Mouse (Mus musculus) forebrain, embryonic 13.5 days (tissue): ENCODE measurements around the gene Pemt. TPM values are rescaled to one million over a fixed set of nuclear protein-coding genes. Genes with fewer than 3 reads are reported as not detected.

Experiments used
- ATAC-seq: fragments of 200-750 bp; cut with Nextera tagmentation; 2 replicates; pipeline ENCODE4 v1.8.0; 2017
- H3K27ac ChIP-seq: fragments of 300-500 bp; sonication (generic); 2 replicates; pipeline ENCODE4 v1.5.1; 2015; ENCODE audit warnings: inconsistent platforms, mild to moderate bottlenecking, moderate library complexity
- H3K27me3 ChIP-seq: fragments of 300-500 bp; sonication (generic); 2 replicates; pipeline ENCODE4 v1.6.1; 2015; ENCODE audit warnings: mild to moderate bottlenecking, inconsistent platforms
- H3K36me3 ChIP-seq: fragments of 300-500 bp; sonication (generic); 2 replicates; pipeline ENCODE4 v1.6.1; 2015; ENCODE audit warnings: mild to moderate bottlenecking, inconsistent platforms; ENCODE audit not compliant: poor library complexity, severe bottlenecking
- H3K4me1 ChIP-seq: fragments of 300-500 bp; sonication (generic); 2 replicates; pipeline ENCODE4 v1.6.1; 2015; ENCODE audit warnings: inconsistent platforms
- H3K4me2 ChIP-seq: fragments of 300-500 bp; sonication (generic); 2 replicates; pipeline ENCODE4 v1.6.1; 2015; ENCODE audit warnings: inconsistent platforms, mild to moderate bottlenecking, moderate library complexity
- H3K4me3 ChIP-seq: fragments of 300-500 bp; sonication (generic); 2 replicates; pipeline ENCODE4 v1.5.1; 2015; ENCODE audit warnings: mild to moderate bottlenecking, inconsistent platforms
- H3K9ac ChIP-seq: fragments of 300-500 bp; sonication (generic); 2 replicates; pipeline ENCODE4 v1.6.1; 2015; ENCODE audit warnings: mild to moderate bottlenecking, inconsistent platforms
- H3K9me3 ChIP-seq: fragments of 300-500 bp; sonication (generic); replicated peaks from 2 replicates; pipeline ENCODE4 v1.6.1; 2016; ENCODE audit warnings: inconsistent platforms
- WGBS: fragments of 180-500 bp; shearing (Covaris S2); methylation state at CpG from one replicate; pipeline ENCODE4 v1.1.7; 2015; 5-methylcytosine and 5-hydroxymethylcytosine counted together
- polyA plus RNA-seq: library from polyadenylated mRNA; unstranded; fragments of >200 nt; fragmentation: Nextera tagmentation; extraction: Ambion mirVana; gene quantifications from 2 replicates; pipeline ENCODE4 v1.2.1, GENCODE M21; 2015

Pemt gene
- polyA plus RNA-seq, 1 experiment from 2014 or later: 7.0 TPM

DNA sequence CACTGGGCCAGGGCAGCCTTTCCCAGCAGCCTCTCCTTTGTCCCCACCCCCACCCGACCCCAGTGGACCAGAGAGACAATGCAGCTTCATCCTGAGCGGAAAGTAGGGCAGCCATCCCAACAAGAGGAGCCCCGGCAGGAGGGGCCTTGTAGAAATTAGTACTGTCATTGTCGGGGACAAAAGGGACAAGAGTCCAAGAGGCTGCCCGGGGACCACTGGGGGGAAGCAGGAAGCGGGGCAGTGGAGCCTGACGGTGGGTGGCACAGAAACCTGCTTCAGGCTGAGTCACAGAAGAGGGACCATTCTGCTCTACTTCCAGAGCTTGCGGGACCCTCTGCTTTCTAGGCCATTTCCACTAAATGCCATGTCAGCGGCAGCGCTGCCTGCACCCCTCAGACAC lies 71.0 kb downstream of the Pemt start:
- Histone ChIP-seq H3K4me3 (no peak overlapping the region), H3K36me3 (no peaks in the 10 kb centered on the region), H3K27me3 (no peaks in the 10 kb centered on the region), H3K4me2 (no peak overlapping the region), H3K9me3 (no peaks in the 10 kb centered on the region), H3K27ac (no peak overlapping the region), H3K9ac (no peak overlapping the region), H3K4me1 (peaks cover 6% of the 10 kb centered on the region)
- ATAC-seq: no peak
- WGBS: 25% methylated on average over 10 of the region's 10 CpGs

DNA sequence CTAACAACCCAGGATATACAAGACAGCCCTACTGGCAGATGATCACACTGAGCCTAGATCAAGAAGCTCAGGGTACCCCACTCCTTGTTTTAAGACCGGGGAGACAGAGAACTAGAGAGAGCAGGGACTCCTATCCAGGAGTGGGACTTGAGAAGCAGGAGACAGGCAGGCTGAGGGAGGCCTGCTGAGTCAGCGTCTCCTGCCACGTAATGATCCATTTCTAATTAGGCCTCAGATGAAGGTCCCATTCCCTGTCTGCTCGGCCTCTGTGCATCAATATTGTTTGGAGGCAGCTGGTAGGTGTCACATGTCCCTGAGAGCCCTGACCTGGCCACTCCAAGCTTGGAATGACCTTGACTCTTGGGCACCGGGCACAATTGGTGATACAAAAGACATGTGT lies 72.9 kb downstream of the Pemt start:
- no peak overlapping the region for H3K9ac ChIP-seq
- WGBS: 82% methylated on average over 5 of the region's 5 CpGs

DNA sequence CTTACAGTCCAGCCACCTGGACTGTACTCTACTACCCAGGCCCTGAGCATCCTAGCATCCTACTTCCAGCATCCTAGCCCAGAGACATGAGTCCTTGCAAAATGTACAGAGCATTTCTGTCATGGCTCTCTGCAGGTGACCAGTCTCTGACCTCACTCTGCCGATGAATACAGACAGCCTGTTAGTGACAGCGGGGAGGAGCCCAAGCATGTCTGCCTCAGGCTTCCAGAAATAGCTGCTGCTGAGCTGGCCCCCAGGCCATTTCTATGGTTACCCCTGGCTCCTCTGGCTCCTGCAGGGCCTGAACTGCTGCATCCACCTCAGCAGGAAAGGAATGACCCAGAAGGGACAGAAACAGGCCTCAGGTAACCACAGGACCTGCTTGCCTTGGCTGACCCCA lies 74.6 kb downstream of the Pemt start:
- Histone ChIP-seq H3K4me3 (no peak overlapping the region), H3K9me3 (no peaks in the 10 kb centered on the region), H3K4me1 (peaks cover 6% of the 10 kb centered on the region), H3K27ac (no peak overlapping the region), H3K9ac (no peak overlapping the region; the same call in 1 of the 2 replicates), H3K27me3 (no peaks in the 10 kb centered on the region), H3K4me2 (no peak overlapping the region), H3K36me3 (no peaks in the 10 kb centered on the region)
- 45% methylated on average over 2 of the region's 2 CpGs for WGBS
- ATAC-seq: no peak

More for the DNA sequence above, 72.9 kb downstream of the Pemt start:
- peaks cover 6% of the 10 kb centered on the region for H3K4me1 ChIP-seq
- no peaks in the 10 kb centered on the region for H3K27me3 ChIP-seq
- ATAC-seq: no peak
- no peak overlapping the region for H3K4me2 ChIP-seq
- H3K4me3 ChIP-seq: no peak overlapping the region
- no peak overlapping the region for H3K27ac ChIP-seq
- H3K9me3 ChIP-seq: no peaks in the 10 kb centered on the region
- H3K36me3 ChIP-seq: no peaks in the 10 kb centered on the region

DNA sequence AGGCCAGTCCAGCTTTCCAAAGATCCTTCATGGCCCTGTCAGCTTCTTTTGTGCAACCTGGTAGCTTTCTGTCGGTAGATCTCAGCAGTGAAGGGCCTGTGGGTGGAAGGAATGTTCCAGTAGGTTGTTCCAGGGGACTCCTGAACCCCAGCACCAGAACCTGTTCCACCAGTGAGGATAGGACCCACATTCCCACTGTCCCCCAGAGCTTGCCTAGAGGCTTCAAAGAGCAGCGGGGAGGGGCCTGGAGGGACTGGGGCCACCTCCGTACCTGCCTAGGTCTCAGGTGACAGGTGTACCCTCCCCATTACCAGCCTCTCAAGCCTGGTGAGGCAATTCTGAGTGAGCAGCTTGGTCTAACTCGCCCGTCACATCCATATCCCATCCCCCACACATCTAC lies 75.5 kb downstream of the Pemt start:
- no peak overlapping the region for H3K4me2 ChIP-seq
- H3K27ac ChIP-seq: no peak overlapping the region
- no peak overlapping the region for H3K9ac ChIP-seq
- H3K4me1 ChIP-seq: peaks cover 6% of the 10 kb centered on the region
- H3K4me3 ChIP-seq: no peak overlapping the region
- ATAC-seq: no peak
- peaks cover 6% of the 10 kb centered on the region; the same call in 1 of the 2 replicates for H3K27me3 ChIP-seq
- no peaks in the 10 kb centered on the region for H3K36me3 ChIP-seq
- WGBS: 77% methylated on average over 5 of the region's 5 CpGs
- no peaks in the 10 kb centered on the region for H3K9me3 ChIP-seq

DNA sequence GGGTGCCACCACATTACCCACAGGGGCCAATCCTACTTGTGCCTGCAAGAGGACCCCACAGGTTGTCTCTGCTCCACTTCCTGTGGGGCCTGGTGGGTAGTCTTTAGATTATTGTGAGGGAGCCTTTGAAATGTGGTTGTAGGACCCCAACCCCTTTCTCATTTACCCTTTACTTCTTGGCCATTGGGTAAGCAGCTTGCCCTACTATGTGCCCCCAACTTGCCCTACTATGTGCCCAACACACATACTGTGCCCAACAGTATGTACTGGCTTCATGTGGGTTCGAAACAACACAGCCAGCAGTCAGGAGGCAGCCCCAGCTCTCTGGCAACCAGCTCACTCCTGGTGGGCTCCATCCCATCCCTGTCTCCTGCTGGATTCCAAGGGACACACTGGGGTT lies 78.5 kb downstream of the Pemt start:
- WGBS: 91% methylated on average over 1 of the region's 1 CpGs
- no peak overlapping the region for H3K4me3 ChIP-seq
- no peaks in the 10 kb centered on the region for H3K36me3 ChIP-seq

DNA sequence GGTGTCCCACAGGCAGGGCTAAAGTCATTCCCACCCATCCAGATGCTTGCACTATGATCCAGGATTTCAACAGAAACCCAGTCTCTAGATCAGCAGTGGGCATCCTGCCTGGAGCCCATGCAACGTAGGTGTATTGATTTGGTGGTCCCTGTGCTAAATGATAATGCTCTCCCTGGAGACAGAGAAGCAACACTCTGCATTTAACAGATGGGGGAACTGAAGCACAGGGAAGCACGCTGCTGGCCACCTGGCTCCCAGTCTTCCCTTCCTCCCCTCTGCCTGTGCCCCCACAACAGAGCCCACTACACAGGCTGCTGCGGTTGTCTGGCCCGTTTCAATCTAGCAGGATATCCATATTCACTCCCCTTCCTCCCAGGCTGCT lies 80.2 kb downstream of the Pemt start:
- no peak for ATAC-seq
- Histone ChIP-seq H3K27ac (no peak overlapping the region), H3K9ac (no peak overlapping the region), H3K4me1 (peaks cover 25% of the 10 kb centered on the region), H3K4me2 (no peak overlapping the region), H3K27me3 (peaks cover 35% of the 10 kb centered on the region), H3K36me3 (peaks cover 17% of the 10 kb centered on the region), H3K4me3 (no peak overlapping the region), H3K9me3 (no peaks in the 10 kb centered on the region)
- WGBS: 80% methylated on average over 4 of the region's 4 CpGs

More for the DNA sequence above, 78.5 kb downstream of the Pemt start:
- no peak overlapping the region for H3K4me2 ChIP-seq
- ATAC-seq: no peak
- H3K27ac ChIP-seq: no peak overlapping the region
- H3K4me1 ChIP-seq: peaks cover 25% of the 10 kb centered on the region
- peaks cover 31% of the 10 kb centered on the region for H3K27me3 ChIP-seq
- H3K9ac ChIP-seq: no peak overlapping the region
- no peaks in the 10 kb centered on the region for H3K9me3 ChIP-seq

DNA sequence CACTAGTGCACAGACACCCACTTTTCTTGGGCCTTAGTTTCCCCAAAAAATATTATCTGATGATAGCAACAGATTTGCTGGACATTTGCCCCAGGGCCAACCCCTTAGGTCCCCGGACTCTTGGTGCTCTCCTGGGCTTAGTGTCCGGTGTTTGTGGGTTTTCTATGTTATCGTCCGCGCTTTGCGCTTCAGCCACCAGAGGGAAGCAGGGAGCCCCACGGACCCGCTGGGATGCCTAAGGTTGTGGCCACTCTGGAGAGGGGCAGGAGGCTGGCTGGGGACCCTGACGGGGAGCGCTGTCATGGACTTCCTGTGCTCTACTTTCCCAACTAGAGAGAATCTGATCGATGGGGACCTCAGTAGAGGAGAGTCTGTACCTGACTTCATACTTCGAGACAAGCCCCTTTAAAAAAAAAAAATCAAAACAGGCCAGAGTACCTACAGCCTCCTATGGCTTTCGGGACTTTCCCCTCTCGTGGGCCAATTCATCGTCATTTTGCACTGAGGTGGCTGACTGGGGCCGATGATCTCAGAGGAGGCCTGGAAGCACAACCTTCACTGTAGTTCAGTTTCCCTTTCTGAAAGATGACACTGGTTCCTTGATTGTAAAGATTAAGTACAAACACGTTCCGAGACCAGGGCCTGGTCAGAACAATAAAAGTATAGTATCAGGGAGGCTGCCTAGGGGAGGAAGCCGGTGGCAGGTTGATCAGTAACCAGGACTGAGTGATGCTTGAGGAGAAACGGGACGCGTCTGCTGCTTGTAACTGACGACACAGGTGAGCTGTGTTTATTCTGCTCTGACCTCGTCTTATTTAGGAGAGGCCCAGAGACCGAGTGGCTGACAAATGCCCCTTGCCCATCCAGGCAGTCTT lies 80.8 kb downstream of the Pemt start:
- H3K36me3 ChIP-seq: peaks cover 23% of the 10 kb centered on the region
- peak overlapping the region; percentile 45 for H3K4me3 ChIP-seq
- H3K9me3 ChIP-seq: no peaks in the 10 kb centered on the region
- peak; percentile 70 for ATAC-seq
- H3K9ac ChIP-seq: peak overlapping the region; percentile 64
- H3K27ac ChIP-seq: no peak overlapping the region
- peak overlapping the region; percentile 95 for H3K4me2 ChIP-seq
- H3K27me3 ChIP-seq: peaks cover 35% of the 10 kb centered on the region
- H3K4me1 ChIP-seq: peaks cover 25% of the 10 kb centered on the region
- 35% methylated on average over 25 of the region's 25 CpGs for WGBS

DNA sequence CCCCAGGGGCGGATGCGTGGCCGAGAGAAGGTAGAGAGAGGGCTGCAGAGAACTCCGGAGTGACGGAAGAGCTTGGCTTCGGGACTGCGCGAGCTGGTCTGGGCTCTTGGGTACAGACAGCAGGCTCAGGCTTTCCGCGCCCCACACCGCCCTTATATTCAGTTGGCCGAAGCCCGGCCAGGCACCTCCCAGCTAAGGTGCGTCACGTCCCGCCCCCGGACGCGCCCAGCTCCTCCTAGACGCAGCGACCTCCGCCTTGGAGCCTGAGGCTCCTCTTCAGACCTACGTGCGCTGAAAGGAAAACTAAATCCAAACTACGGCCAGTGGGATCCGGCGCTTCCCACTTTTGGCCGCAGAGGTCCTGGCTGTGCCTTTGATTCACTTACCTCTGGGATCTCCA lies 81.5 kb downstream of the Pemt start, which contains the start of gene Rasd1:
TSS of gene Rasd1 (minus strand) at position 127 of the 400 bp plus-strand sequence.
- under 1% methylated on average over 28 of the region's 28 CpGs for WGBS
- no peaks in the 10 kb centered on the region for H3K9me3 ChIP-seq
- peaks cover 35% of the 10 kb centered on the region for H3K27me3 ChIP-seq
- H3K9ac ChIP-seq: peak within 1 kb of the TSS; percentile 64
- H3K36me3 ChIP-seq: peaks cover 24% of the 10 kb centered on the region
- peak within 1 kb of the TSS; percentile 45 for H3K4me3 ChIP-seq
- H3K4me2 ChIP-seq: peak within 1 kb of the TSS; percentile 95
- H3K4me1 ChIP-seq: peaks cover 25% of the 10 kb centered on the region
- H3K27ac ChIP-seq: no peak within 1 kb of the TSS; the same call in 1 of the 2 replicates
- ATAC-seq: peak; percentile 57; the same call in 1 of the 2 replicates

DNA sequence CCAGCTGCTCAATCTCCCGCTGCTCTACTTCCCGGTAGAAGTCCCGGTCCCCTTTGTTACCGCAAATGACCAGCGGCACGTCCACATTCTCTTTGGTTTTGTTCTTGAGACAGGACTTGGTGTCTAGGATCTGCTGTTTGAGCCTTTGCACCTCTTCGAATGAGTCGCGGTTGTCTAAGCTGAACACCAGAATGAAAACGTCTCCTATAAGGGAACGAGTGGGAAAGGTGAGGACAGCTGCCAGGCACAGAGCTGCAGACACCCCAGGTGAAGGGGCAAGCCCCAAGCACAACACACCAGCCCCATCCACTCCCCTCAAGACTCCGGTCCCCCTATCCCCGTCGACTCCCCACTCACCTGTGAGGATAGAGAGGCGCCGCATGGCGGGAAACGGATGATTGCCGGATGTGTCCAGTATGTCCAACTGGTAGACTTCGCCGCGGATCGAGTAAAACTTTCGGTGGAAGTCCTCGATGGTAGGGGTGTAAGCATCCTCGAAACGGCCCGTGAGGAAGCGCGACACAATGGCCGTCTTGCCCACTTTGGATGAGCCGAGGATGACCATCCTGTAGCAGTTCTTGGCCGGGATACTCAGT lies 82.0 kb downstream of the Pemt start:
- Histone ChIP-seq H3K9ac (peak overlapping the region; percentile 64), H3K9me3 (no peaks in the 10 kb centered on the region), H3K4me3 (peak overlapping the region; percentile 45), H3K36me3 (peaks cover 24% of the 10 kb centered on the region), H3K4me1 (peaks cover 25% of the 10 kb centered on the region), H3K4me2 (peak overlapping the region; percentile 95), H3K27ac (no peak overlapping the region), H3K27me3 (peaks cover 35% of the 10 kb centered on the region)
- ATAC-seq: 0 out of 2 replicates have a peak, but pooled peaks have one; percentile 4
- 1% methylated on average over 33 of the region's 33 CpGs for WGBS

DNA sequence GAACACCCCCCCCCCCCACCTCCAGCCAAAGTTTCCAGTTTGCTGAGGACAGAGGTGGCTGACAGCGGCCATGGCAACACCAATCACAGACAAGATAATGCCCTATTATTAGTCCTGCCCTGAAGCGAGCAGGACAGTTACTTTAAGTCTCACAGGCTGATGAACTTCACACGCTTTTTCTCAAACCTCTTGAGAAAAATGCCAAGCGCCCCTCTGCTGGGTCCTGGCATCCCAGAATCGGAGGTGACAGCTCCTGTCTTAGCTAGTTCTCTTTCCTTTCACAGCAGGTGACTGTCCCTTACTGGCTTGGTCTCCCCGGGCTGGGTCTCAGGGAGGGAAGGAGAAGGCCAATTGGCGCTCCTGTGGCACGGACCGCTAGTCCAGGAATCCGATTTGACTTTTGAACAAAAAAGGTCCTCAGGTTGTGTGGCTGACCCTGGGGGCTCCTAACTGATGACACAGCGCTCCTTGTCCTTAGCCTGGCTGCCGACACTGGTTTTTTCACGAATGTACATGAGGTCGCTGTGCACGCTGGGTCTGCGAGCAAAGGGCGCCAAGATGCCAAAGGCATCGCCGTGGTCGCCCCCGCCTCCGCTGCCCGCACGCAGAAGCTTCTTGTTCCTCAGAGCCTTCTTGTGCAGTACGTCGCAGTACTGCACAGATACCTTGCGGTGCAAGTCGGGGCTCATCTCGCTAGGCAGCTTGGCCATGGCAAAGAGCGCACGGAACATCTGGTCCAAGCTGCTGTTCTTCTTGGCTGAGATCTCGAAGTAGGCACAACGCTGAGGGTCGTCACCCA lies 82.7 kb downstream of the Pemt start:
- Histone ChIP-seq H3K4me2 (peak overlapping the region; percentile 95), H3K9me3 (no peaks in the 10 kb centered on the region), H3K36me3 (peaks cover 24% of the 10 kb centered on the region), H3K9ac (peak overlapping the region; percentile 64), H3K4me1 (peaks cover 25% of the 10 kb centered on the region), H3K27me3 (peaks cover 35% of the 10 kb centered on the region), H3K4me3 (peak overlapping the region; percentile 45), H3K27ac (no peak overlapping the region)
- no peak for ATAC-seq
- 6% methylated on average over 34 of the region's 34 CpGs for WGBS

DNA sequence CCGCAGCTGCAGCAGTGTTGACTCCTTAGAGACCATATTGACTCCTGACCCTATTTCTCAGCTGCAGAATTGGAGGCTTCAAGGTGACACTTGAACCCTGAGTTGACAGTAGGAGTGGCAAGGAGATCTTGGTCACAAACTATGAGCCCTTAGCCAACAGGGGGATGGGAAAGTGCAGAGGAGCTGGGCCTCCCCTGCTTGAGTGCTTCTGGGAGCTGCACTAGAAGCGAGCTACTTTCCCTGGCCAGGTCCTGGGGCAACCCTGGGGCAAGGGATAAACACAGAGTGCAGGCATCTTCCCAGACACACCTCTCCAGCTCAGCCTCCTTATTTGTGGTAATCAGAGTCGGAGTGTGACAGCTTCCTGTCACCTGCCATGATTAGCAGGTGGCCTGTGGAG lies 83.7 kb downstream of the Pemt start:
- Histone ChIP-seq H3K36me3 (peaks cover 24% of the 10 kb centered on the region), H3K9ac (no peak overlapping the region), H3K4me2 (no peak overlapping the region), H3K27ac (no peak overlapping the region), H3K27me3 (peaks cover 35% of the 10 kb centered on the region), H3K4me3 (no peak overlapping the region), H3K9me3 (no peaks in the 10 kb centered on the region), H3K4me1 (peaks cover 25% of the 10 kb centered on the region)
- no peak for ATAC-seq
- WGBS: 65% methylated on average over 3 of the region's 3 CpGs
